Mouse (Mus musculus) neural tube, embryonic 13.5 days (tissue): ENCODE results near the gene Olfr372. TPM values are rescaled to one million over a fixed set of nuclear protein-coding genes. Genes with fewer than 3 reads are reported as not detected.
"Not testable (repeated sequence)": the region's sequence is repeated elsewhere in the genome, so short reads cannot be mapped to it uniquely, and the experiment has no call there.

Experiments
- ATAC-seq: fragments of 200-750 bp; cut with Nextera tagmentation; 2 replicates; pipeline ENCODE4 v1.8.0; 2017; ENCODE audit warnings: low read depth, mild to moderate bottlenecking, moderate TSS enrichment, moderate library complexity
- H3K27ac ChIP-seq: fragments of 300-500 bp; sonication (generic); replicated peaks from 2 replicates; pipeline ENCODE4 v1.5.1; 2015; ENCODE audit warnings: moderate library complexity, mild to moderate bottlenecking, inconsistent platforms
- H3K27me3 ChIP-seq: fragments of 300-500 bp; sonication (generic); 2 replicates; pipeline ENCODE4 v1.6.1; 2015; ENCODE audit warnings: mild to moderate bottlenecking, inconsistent platforms
- H3K36me3 ChIP-seq: fragments of 300-500 bp; sonication (generic); 2 replicates; pipeline ENCODE4 v1.6.1; 2015; ENCODE audit warnings: mild to moderate bottlenecking, inconsistent platforms
- H3K4me1 ChIP-seq: fragments of 300-500 bp; sonication (generic); replicated peaks from 2 replicates; pipeline ENCODE4 v1.6.1; 2015; ENCODE audit warnings: inconsistent platforms
- H3K4me2 ChIP-seq: fragments of 300-500 bp; sonication (generic); 2 replicates; pipeline ENCODE4 v1.6.1; 2015; ENCODE audit warnings: inconsistent platforms, mild to moderate bottlenecking, moderate library complexity
- H3K4me3 ChIP-seq: fragments of 300-500 bp; sonication (generic); 2 replicates; pipeline ENCODE4 v1.5.1; 2015; ENCODE audit warnings: mild to moderate bottlenecking, inconsistent platforms
- H3K9ac ChIP-seq: fragments of 300-500 bp; sonication (generic); 2 replicates; pipeline ENCODE4 v1.6.1; 2015; ENCODE audit warnings: moderate library complexity, mild to moderate bottlenecking, inconsistent platforms
- H3K9me3 ChIP-seq: fragments of 300-500 bp; sonication (generic); 2 replicates; pipeline ENCODE4 v1.6.1; 2016; ENCODE audit warnings: inconsistent platforms
- WGBS: fragments of 180-500 bp; shearing (Covaris S2); methylation state at CpG from one replicate; pipeline ENCODE4 v1.1.7; 2015; 5-methylcytosine and 5-hydroxymethylcytosine counted together
- polyA plus RNA-seq: library from polyadenylated mRNA; unstranded; fragments of >200 nt; fragmentation: Nextera tagmentation; extraction: Ambion mirVana; gene quantifications from 2 replicates; pipeline ENCODE4 v1.2.1, GENCODE M21; 2015

The Olfr372 gene
- not detected in 2 replicates for polyA plus RNA-seq

DNA sequence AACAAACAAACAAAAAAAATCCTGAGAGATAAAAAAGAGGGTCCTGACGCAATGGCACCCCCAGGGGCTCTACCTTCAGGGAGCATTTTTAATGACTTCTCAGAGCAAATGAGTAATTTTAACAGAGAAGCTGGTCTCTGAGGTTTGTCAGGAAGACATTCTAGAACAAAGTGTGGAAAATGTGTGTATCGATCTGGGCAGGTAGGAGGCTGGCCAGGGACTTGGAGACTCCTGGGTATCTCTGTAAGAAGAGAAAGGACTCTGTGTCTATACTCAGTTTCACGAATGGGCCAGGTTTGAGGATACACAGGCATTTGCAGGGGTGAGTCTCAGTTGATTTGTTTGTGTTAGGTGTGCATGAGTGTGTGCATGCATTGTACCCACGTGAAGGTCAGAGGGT lies at the start of gene Olfr372:
Olfr372 (plus strand) TSS at position 301 of the 400 bp plus-strand sequence.
- not testable (repeated sequence) for ATAC-seq

DNA sequence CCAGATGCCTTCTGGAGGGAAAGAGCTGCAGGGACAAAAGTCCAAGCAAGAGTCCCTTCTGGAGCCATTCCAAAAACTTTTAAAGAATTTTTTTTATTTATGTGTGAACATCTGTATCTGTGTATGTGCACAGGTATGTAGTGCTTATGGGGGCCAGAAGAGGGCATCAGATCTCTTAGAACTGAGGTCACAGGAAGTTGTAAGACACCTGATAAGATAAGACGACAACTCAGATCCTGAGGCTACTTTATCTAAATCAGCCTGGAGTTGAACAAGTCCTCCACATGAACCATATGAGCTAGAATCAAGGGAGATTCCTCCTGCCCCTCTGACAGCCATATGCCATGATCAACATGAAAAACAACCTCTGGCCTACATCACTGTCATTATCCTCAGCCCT lies 41.6 kb upstream of the Olfr372 start:
- Histone ChIP-seq H3K4me2 (no peak overlapping the region), H3K9ac (no peak overlapping the region), H3K4me1 (no peaks in the 10 kb centered on the region), H3K27ac (no peak overlapping the region), H3K27me3 (no peaks in the 10 kb centered on the region), H3K36me3 (no peaks in the 10 kb centered on the region), H3K9me3 (no peaks in the 10 kb centered on the region), H3K4me3 (no peak overlapping the region)
- ATAC-seq = no peak
- 89% methylated on average over 1 of the region's 1 CpGs for WGBS

More for the DNA sequence above, at the start of gene Olfr372:
- not testable (repeated sequence) for H3K27ac ChIP-seq, H3K27me3 ChIP-seq, H3K36me3 ChIP-seq, H3K9ac ChIP-seq, H3K4me2 ChIP-seq, H3K9me3 ChIP-seq, H3K4me1 ChIP-seq, H3K4me3 ChIP-seq
- WGBS = 78% methylated on average over 4 of the region's 4 CpGs

DNA sequence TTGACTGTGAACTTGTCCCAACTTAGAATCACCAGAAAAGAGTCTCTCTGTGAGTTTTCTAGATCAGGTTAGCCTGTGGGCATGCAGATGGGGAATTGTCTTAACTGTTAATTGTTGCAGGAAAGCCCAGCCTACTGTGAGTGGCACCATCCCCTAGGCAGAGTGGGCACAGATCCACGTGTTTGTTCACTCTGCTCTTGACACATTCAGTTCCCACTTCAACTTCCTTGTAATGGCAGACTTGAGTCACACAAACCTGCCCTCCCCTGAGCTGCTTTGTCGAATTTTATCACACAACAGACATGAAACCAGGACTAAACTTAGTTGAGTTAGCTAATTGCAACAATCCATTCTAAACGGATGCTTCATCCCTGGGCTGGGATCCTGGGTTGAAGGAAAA lies 40.8 kb upstream of the Olfr372 start:
- Histone ChIP-seq H3K27ac (no peak overlapping the region), H3K27me3 (no peaks in the 10 kb centered on the region), H3K9me3 (no peaks in the 10 kb centered on the region), H3K4me1 (no peaks in the 10 kb centered on the region), H3K9ac (no peak overlapping the region), H3K4me3 (no peak overlapping the region), H3K36me3 (no peaks in the 10 kb centered on the region), H3K4me2 (no peak overlapping the region)
- ATAC-seq = no peak
- WGBS = 64% methylated on average over 3 of the region's 3 CpGs

DNA sequence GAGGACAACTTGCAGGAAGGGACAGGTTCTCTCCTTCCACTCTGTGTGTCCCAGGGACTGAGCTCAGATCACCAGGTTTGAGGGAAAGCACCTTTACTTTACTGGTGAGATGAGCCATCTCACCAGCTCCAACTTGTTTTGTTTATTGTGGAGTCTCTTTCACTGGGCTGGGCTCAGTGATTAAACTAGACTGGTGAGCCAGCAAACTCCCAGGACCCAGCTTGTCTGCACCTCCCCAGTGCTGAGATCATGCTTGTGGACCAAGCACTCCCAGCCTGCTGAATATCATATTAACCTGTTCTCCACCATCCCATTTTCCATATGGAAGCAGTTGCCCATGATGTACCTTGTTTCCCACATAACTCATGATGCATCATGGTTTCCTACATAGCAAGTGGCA lies 38.1 kb upstream of the Olfr372 start:
- Histone ChIP-seq H3K4me2 (no peak overlapping the region), H3K36me3 (no peaks in the 10 kb centered on the region), H3K4me1 (no peaks in the 10 kb centered on the region)

DNA sequence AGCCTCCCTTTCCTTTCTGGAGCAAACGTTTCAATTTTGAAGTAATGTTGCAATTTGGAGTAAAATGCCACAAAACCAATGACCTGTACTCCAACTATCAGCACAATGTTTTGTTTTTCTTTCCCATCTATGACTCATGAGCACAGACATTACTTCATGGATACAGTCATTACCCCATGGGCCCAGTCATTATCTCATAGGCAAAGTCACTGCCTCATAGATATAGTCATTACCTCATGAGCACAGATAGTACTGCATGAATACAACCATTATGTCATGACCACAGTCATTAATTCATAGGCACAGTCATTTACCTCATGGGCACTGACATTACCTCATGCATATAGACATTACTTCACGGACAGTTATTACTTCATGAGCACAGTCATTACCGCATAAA lies 35.1 kb upstream of the Olfr372 start:
- Histone ChIP-seq H3K4me3 (no peak overlapping the region), H3K27me3 (no peaks in the 10 kb centered on the region), H3K4me2 (no peak overlapping the region), H3K4me1 (no peaks in the 10 kb centered on the region), H3K9ac (no peak overlapping the region), H3K36me3 (no peaks in the 10 kb centered on the region), H3K27ac (no peak overlapping the region), H3K9me3 (no peaks in the 10 kb centered on the region)
- WGBS = 76% methylated on average over 3 of the region's 3 CpGs
- ATAC-seq = no peak

More for the DNA sequence above, 38.1 kb upstream of the Olfr372 start:
- Histone ChIP-seq H3K27ac (no peak overlapping the region), H3K4me3 (no peak overlapping the region), H3K27me3 (no peaks in the 10 kb centered on the region), H3K9me3 (no peaks in the 10 kb centered on the region), H3K9ac (no peak overlapping the region)
- ATAC-seq = no peak

DNA sequence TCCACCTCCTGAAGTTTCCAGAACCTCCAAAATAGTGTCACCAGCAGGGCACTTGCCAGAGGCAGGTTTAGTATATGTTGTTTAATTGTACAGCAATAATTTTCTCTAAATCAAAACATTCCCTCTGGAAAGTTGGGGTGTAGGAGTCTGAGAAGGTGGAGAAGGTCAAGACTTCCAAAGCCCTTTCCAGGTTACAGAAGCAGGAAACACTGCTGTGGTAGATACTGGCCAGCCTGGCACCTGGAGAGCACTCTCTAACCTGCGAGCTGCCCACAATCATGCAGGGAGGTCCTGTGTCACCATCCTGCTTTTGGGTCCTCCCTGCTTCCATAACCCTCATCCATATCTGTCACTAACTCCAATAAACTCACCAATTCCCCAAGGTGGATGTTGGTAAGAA lies 34.3 kb upstream of the Olfr372 start:
- Histone ChIP-seq H3K4me1 (no peaks in the 10 kb centered on the region), H3K36me3 (no peaks in the 10 kb centered on the region), H3K4me3 (no peak overlapping the region), H3K9me3 (no peaks in the 10 kb centered on the region), H3K4me2 (no peak overlapping the region), H3K9ac (no peak overlapping the region), H3K27me3 (no peaks in the 10 kb centered on the region), H3K27ac (no peak overlapping the region)
- 65% methylated on average over 1 of the region's 1 CpGs for WGBS
- ATAC-seq = no peak

DNA sequence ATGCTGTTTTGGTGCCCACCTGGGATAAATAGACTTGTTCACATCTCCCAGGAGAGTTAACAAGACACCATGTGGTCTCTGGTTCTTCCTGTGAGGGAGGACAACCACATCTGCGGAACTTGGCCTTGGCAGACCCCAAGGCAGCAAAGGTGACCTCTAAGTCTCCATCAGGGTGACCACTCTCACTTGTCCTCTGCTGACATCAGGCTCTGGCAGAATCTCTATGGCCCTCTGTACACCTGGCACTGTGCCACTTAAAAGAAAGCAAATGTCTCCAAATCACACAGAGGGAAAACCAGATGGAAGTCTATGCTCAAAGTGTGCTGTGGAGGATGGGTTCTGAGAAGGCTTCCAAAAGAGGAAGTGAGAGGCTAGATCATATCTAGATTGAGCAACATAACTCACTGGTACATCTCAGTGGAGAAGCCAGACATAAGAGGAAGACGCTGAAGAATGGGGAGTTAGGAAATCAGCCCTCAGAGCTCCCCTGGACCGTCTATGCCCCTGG lies 32.8 kb upstream of the Olfr372 start:
- no peak for ATAC-seq

DNA sequence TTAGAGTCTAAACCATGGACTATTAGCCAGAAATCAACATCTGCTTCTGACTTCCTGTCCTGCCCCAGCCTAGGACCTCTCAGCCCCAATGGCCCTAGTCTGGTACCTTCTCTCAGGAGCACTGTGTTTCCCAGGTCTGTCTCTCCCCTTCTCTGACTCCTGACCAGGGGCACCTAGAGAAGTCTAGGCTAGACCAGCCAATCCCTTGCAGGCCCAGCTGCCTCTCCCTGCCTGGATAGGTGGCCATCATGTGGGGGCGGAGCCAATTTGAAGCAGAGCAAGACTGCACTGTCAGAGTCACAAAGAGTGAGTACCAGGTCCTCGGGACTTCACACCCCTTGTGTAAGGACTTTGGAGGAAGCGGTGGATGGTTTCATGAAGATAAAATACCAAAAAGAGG lies 31.5 kb upstream of the Olfr372 start, which contains the start of gene Cyp4f18:
Cyp4f18 (minus strand) TSS at position 154 of the 400 bp plus-strand sequence.
- Histone ChIP-seq H3K9ac (no peak within 1 kb of the TSS), H3K9me3 (no peaks in the 10 kb centered on the region), H3K4me2 (no peak within 1 kb of the TSS), H3K36me3 (no peaks in the 10 kb centered on the region), H3K27me3 (no peaks in the 10 kb centered on the region), H3K27ac (no peak within 1 kb of the TSS), H3K4me1 (no peaks in the 10 kb centered on the region), H3K4me3 (no peak within 1 kb of the TSS)
- WGBS = 72% methylated on average over 3 of the region's 3 CpGs
- ATAC-seq = no peak

More for the DNA sequence above, 32.8 kb upstream of the Olfr372 start:
- no peak overlapping the region for H3K9ac ChIP-seq
- H3K27me3 ChIP-seq = no peaks in the 10 kb centered on the region
- no peak overlapping the region for H3K4me2 ChIP-seq
- H3K4me1 ChIP-seq = no peaks in the 10 kb centered on the region
- H3K27ac ChIP-seq = no peak overlapping the region
- no peaks in the 10 kb centered on the region for H3K9me3 ChIP-seq
- WGBS = 84% methylated on average over 3 of the region's 3 CpGs
- H3K4me3 ChIP-seq = no peak overlapping the region
- no peaks in the 10 kb centered on the region for H3K36me3 ChIP-seq

DNA sequence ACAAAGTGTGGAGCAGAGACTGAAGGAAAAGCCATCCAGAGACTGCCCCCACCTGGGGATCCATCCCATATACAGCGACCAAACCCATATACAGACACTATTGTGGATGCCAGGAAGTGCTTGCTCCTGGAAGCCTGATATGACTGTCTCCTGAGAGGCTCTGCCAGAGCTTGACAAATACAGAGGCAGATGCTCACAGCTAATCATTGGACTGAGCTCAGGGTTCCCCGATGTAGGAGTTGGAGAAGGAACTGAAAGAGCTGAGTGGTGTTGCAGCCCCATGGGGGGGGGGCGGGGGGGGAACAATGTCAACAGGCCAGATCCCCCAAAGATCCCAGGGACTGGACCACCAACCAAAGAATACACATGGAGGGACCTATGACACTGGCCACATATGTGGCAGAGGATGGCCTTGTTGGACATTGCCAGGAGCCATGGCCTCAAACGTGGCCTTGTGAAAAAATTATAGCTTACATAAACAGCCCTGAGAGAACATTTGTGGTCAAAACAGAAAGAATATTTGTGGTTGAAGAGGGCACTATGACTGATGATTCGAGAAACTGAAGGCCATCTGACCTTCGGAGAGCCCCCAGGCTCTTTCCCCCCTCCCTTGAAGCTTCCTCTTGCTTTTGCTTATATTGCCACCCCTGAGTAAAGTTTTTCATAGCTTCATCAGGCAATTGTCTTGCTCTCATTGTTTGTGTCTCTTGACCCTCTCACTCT lies 27.4 kb upstream of the Olfr372 start:
- not testable (repeated sequence) for H3K27ac ChIP-seq, H3K9me3 ChIP-seq, H3K27me3 ChIP-seq, H3K4me2 ChIP-seq, H3K9ac ChIP-seq, H3K4me3 ChIP-seq, H3K36me3 ChIP-seq, H3K4me1 ChIP-seq, ATAC-seq
- WGBS = 71% methylated on average over 6 of the region's 6 CpGs

DNA sequence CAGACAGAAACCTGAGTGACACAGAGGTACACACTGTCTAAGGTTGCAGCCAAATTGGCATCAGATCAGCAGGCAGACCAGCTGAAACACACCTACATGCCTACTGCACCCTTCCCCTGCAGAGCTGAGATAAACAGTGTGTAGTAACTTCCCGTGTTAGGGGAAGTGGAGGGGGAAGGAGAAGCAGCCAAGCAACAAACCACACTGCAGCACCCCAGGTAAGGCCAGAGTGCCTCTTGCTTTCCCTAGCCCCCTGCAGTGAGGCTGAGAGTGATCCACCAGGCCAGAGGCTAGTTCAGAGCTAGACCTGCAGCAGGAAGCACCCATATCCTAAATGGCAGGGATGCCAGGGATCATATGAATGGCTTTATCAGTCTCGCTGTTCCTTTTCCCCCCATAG lies 23.7 kb upstream of the Olfr372 start:
- H3K36me3 ChIP-seq, H3K4me3 ChIP-seq, H3K27ac ChIP-seq, H3K9ac ChIP-seq, H3K9me3 ChIP-seq, H3K4me1 ChIP-seq, ATAC-seq, H3K27me3 ChIP-seq, H3K4me2 ChIP-seq: not testable (repeated sequence)
- WGBS = 72% methylated on average over 2 of the region's 2 CpGs

DNA sequence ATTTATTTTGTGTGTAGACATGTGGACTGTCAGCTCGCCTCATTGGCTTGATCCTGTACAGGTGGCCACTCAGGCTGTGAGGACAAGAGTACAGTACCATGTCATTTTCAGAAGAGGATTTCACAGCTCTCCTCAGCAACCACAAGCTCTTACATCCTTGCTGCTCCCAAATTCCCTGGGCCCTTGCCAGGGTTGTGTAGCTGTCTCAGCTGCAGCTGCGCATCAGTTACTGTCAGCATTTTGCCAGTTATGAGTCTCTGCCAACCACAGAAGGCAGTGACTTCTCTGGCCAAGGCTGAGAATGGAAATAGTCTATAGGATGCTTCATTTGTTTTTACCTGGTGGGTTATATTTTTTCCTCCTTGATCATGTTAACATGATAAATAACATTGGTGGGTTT lies 22.9 kb upstream of the Olfr372 start:
- Histone ChIP-seq H3K4me1 (no peaks in the 10 kb centered on the region), H3K27ac (no peak overlapping the region), H3K4me2 (no peak overlapping the region), H3K9me3 (no peaks in the 10 kb centered on the region), H3K36me3 (no peaks in the 10 kb centered on the region), H3K4me3 (no peak overlapping the region), H3K27me3 (no peaks in the 10 kb centered on the region), H3K9ac (no peak overlapping the region)
- WGBS = 81% methylated on average over 2 of the region's 2 CpGs
- no peak for ATAC-seq

DNA sequence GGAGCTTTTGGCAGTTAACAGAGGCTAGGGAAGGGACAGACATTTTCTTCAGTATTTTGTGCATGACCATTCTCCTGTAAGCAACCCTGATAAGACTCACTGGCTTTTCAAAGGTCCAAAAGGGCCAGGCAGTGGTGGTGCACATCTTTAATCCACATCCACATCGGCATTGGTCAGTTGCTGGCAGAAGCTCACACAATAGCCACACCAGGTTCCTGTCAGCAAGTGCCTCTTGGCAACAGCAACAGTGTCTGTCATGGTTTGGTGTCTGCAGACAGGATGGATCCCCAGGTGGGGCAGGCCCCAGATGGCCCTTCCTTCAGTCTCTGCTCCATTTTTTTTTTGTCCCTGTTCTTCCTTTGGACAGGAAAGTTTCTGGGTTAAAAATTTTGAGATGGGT lies 22.0 kb upstream of the Olfr372 start:
- not testable (repeated sequence) for H3K4me2 ChIP-seq, H3K36me3 ChIP-seq, H3K9ac ChIP-seq, ATAC-seq, H3K9me3 ChIP-seq, H3K4me3 ChIP-seq, H3K27ac ChIP-seq, H3K27me3 ChIP-seq, H3K4me1 ChIP-seq
- WGBS = 72% methylated on average over 1 of the region's 1 CpGs

DNA sequence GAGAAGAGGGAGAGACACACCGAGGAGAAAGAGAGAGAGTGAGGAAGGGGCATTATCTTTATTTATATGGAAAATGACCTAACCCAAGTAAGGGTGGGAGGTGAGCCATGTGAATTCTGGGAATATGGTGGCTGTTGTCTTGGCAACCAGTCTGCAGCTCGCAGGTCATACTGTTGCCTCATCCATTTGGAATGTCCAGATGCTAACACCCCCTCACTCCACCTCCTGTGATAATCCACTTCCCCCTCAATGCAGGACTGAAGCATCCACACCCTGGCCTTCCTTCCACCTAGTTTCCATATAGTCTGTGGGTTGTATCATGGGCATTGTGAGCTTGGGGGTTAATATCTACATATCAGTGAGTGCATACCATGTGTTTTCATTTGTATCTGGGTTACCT lies 21.2 kb upstream of the Olfr372 start:
- WGBS = 52% methylated on average over 2 of the region's 2 CpGs
- ATAC-seq = no peak
- Histone ChIP-seq H3K9me3 (no peaks in the 10 kb centered on the region), H3K9ac (no peak overlapping the region), H3K36me3 (no peaks in the 10 kb centered on the region), H3K27ac (no peak overlapping the region), H3K4me1 (no peaks in the 10 kb centered on the region), H3K27me3 (no peaks in the 10 kb centered on the region), H3K4me3 (no peak overlapping the region), H3K4me2 (no peak overlapping the region)
